Mouse (Mus musculus): ENCODE measurements around the gene Dhx40. TPM values are rescaled to one million over a fixed set of nuclear protein-coding genes. Genes with fewer than 3 reads are reported as not detected.

Dhx40 gene
- polyA plus RNA-seq, 1 experiment from 2014 or later = 22.3 TPM

- no peak for DNase-seq (ENCODE audit: low spot score)
- 74% methylated on average over 10 of the region's 10 CpGs for WGBS
- H3K27me3 ChIP-seq (ENCODE audit: control insufficient read depth, insufficient read depth, low read length) = no peaks in the 10 kb centered on the region
- ATAC-seq (ENCODE audit: low FRiP score) = no peak
- peaks cover 53% of the 10 kb centered on the region for H3K36me3 ChIP-seq (replicated peaks; ENCODE audit: control insufficient read depth, insufficient read depth)
- no peak overlapping the region for H3K27ac ChIP-seq
- no peaks in the 10 kb centered on the region for H3K4me1 ChIP-seq (replicated peaks; ENCODE audit: control insufficient read depth, insufficient read depth, low read length)
- no peak overlapping the region for H3K4me2 ChIP-seq (replicated peaks)
- H3K4me3 ChIP-seq (replicated peaks; ENCODE audit: low read length) = no peak overlapping the region
- H3K9ac ChIP-seq = no peak overlapping the region
- no peaks in the 10 kb centered on the region for H3K9me3 ChIP-seq (ENCODE audit: control insufficient read depth, low read length)
Observed at GRCm38 (mm10) chr11:86734241-86734939, 73.2 kb downstream of the Dhx40 start.

GRCm38 (mm10) chr11:86731443-86731842 is 76.1 kb downstream of the Dhx40 start:
- Histone ChIP-seq H3K4me3 (replicated peaks; ENCODE audit: low read length) (no peak overlapping the region), H3K27me3 (ENCODE audit: control insufficient read depth, insufficient read depth, low read length) (no peaks in the 10 kb centered on the region), H3K9ac (no peak overlapping the region), H3K27ac (no peak overlapping the region), H3K4me2 (replicated peaks) (no peak overlapping the region), H3K4me1 (replicated peaks; ENCODE audit: control insufficient read depth, insufficient read depth, low read length) (no peaks in the 10 kb centered on the region), H3K9me3 (ENCODE audit: control insufficient read depth, low read length) (no peaks in the 10 kb centered on the region), H3K36me3 (replicated peaks; ENCODE audit: control insufficient read depth, insufficient read depth) (peaks cover 73% of the 10 kb centered on the region)
- WGBS = 93% methylated on average over 2 of the region's 2 CpGs
- no peak for ATAC-seq (ENCODE audit: low FRiP score)
- no peak for DNase-seq (ENCODE audit: low spot score)

GRCm38 (mm10) chr11:86725607-86726006 is 81.9 kb downstream of the Dhx40 start:
- Histone ChIP-seq H3K36me3 (replicated peaks; ENCODE audit: control insufficient read depth, insufficient read depth) (peaks cover 74% of the 10 kb centered on the region), H3K9ac (no peak overlapping the region), H3K9me3 (ENCODE audit: control insufficient read depth, low read length) (no peaks in the 10 kb centered on the region), H3K27me3 (ENCODE audit: control insufficient read depth, insufficient read depth, low read length) (no peaks in the 10 kb centered on the region), H3K4me2 (replicated peaks) (no peak overlapping the region), H3K27ac (no peak overlapping the region), H3K4me3 (replicated peaks; ENCODE audit: low read length) (no peak overlapping the region), H3K4me1 (replicated peaks; ENCODE audit: control insufficient read depth, insufficient read depth, low read length) (no peaks in the 10 kb centered on the region)
- no peak for DNase-seq (ENCODE audit: low spot score)
- no peak for ATAC-seq (ENCODE audit: low FRiP score)

GRCm38 (mm10) chr11:86724982-86725381 is 82.6 kb downstream of the Dhx40 start:
- Histone ChIP-seq H3K4me1 (replicated peaks; ENCODE audit: control insufficient read depth, insufficient read depth, low read length) (no peaks in the 10 kb centered on the region), H3K4me3 (replicated peaks; ENCODE audit: low read length) (no peak overlapping the region), H3K36me3 (replicated peaks; ENCODE audit: control insufficient read depth, insufficient read depth) (peaks cover 76% of the 10 kb centered on the region), H3K4me2 (replicated peaks) (no peak overlapping the region), H3K27me3 (ENCODE audit: control insufficient read depth, insufficient read depth, low read length) (no peaks in the 10 kb centered on the region), H3K9ac (no peak overlapping the region), H3K9me3 (ENCODE audit: control insufficient read depth, low read length) (no peaks in the 10 kb centered on the region), H3K27ac (no peak overlapping the region)
- WGBS = 96% methylated on average over 7 of the region's 7 CpGs
- ATAC-seq (ENCODE audit: low FRiP score) (no peak), DNase-seq (ENCODE audit: low spot score) (no peak)

GRCm38 (mm10) chr11:86724004-86724403 is 83.5 kb downstream of the Dhx40 start:
- no peaks in the 10 kb centered on the region for H3K9me3 ChIP-seq (ENCODE audit: control insufficient read depth, low read length)
- WGBS = 94% methylated on average over 3 of the region's 3 CpGs
- peaks cover 77% of the 10 kb centered on the region for H3K36me3 ChIP-seq (replicated peaks; ENCODE audit: control insufficient read depth, insufficient read depth)
- ATAC-seq (ENCODE audit: low FRiP score) = no peak
- H3K27me3 ChIP-seq (ENCODE audit: control insufficient read depth, insufficient read depth, low read length) = no peaks in the 10 kb centered on the region
- no peak overlapping the region for H3K9ac ChIP-seq
- no peak for DNase-seq (ENCODE audit: low spot score)
- H3K4me1 ChIP-seq (replicated peaks; ENCODE audit: control insufficient read depth, insufficient read depth, low read length) = no peaks in the 10 kb centered on the region
- H3K27ac ChIP-seq = no peak overlapping the region
- no peak overlapping the region for H3K4me3 ChIP-seq (replicated peaks; ENCODE audit: low read length)
- H3K4me2 ChIP-seq (replicated peaks) = no peak overlapping the region

- Histone ChIP-seq H3K4me2 (replicated peaks) (no peak overlapping the region), H3K4me1 (replicated peaks; ENCODE audit: control insufficient read depth, insufficient read depth, low read length) (no peaks in the 10 kb centered on the region), H3K9ac (no peak overlapping the region), H3K36me3 (replicated peaks; ENCODE audit: control insufficient read depth, insufficient read depth) (peaks cover 80% of the 10 kb centered on the region), H3K9me3 (ENCODE audit: control insufficient read depth, low read length) (no peaks in the 10 kb centered on the region), H3K4me3 (replicated peaks; ENCODE audit: low read length) (no peak overlapping the region), H3K27ac (no peak overlapping the region), H3K27me3 (ENCODE audit: control insufficient read depth, insufficient read depth, low read length) (no peaks in the 10 kb centered on the region)
- ATAC-seq (ENCODE audit: low FRiP score) (no peak), DNase-seq (ENCODE audit: low spot score) (no peak)
- WGBS = 96% methylated on average over 8 of the region's 8 CpGs
Observed at GRCm38 (mm10) chr11:86719390-86719789, 88.2 kb downstream of the Dhx40 start.

Other genes with a start within 250 kb of the Dhx40 start
- 148 and 151 TPM in 2 replicates for gene Vmp1, start 123.9 kb downstream of the Dhx40 start, polyA plus RNA-seq (2014; fragmentation: Nextera tagmentation; extraction: Ambion mirVana)
- 28.5 and 30.4 TPM in 2 replicates for gene Ptrh2, start 123.8 kb downstream of the Dhx40 start, polyA plus RNA-seq (2014; fragmentation: Nextera tagmentation; extraction: Ambion mirVana)
- 226 and 247 TPM in 2 replicates for gene Cltc, start 50.2 kb downstream of the Dhx40 start, polyA plus RNA-seq (2014; fragmentation: Nextera tagmentation; extraction: Ambion mirVana)
- gene Ypel2, start 186.0 kb upstream of the Dhx40 start, polyA plus RNA-seq (2014; fragmentation: Nextera tagmentation; extraction: Ambion mirVana) = 3.2 and 3.9 TPM in 2 replicates

All from hindbrain, embryonic 14.5 days (tissue).